Mouse (Mus musculus) intestine, embryonic 16.5 days (tissue): ENCODE measurements around the gene Kcnj9. TPM values are rescaled to one million over a fixed set of nuclear protein-coding genes. Genes with fewer than 3 reads are reported as not detected.
A peak's percentile ranks its signal among the peaks of the same experiment; 100 is the strongest.

ENCODE experiments used
- ATAC-seq: fragments of 200-750 bp; cut with Nextera tagmentation; 2 replicates; pipeline ENCODE4 v1.8.0; 2017; ENCODE audit warnings: moderate TSS enrichment, moderate library complexity
- H3K27ac ChIP-seq: fragments of 300-500 bp; sonication (generic); 2 replicates; pipeline ENCODE4 v1.5.1; 2014; ENCODE audit warnings: mild to moderate bottlenecking, low read length
- H3K27me3 ChIP-seq: fragments of 300-500 bp; sonication (generic); replicated peaks from 2 replicates; pipeline ENCODE4 v1.6.1; 2014; ENCODE audit warnings: low read length, control low read depth, mixed read lengths; ENCODE audit not compliant: control insufficient read depth, insufficient read depth
- H3K36me3 ChIP-seq: fragments of 300-500 bp; sonication (generic); 2 replicates; pipeline ENCODE4 v1.6.1; 2014; ENCODE audit warnings: low read length, control low read depth; ENCODE audit not compliant: control insufficient read depth, insufficient read depth
- H3K4me1 ChIP-seq: fragments of 300-500 bp; sonication (generic); 2 replicates; pipeline ENCODE4 v1.6.1; 2014; ENCODE audit warnings: low read length, control low read depth, mixed read lengths; ENCODE audit not compliant: control insufficient read depth, insufficient read depth
- H3K4me2 ChIP-seq: fragments of 300-500 bp; sonication (generic); 2 replicates; pipeline ENCODE4 v1.6.1; 2014; ENCODE audit warnings: low read depth, low read length, control low read depth
- H3K4me3 ChIP-seq: fragments of 300-500 bp; sonication (generic); 2 replicates; pipeline ENCODE4 v1.5.1; 2014; ENCODE audit warnings: mild to moderate bottlenecking, low read length
- H3K9ac ChIP-seq: fragments of 300-500 bp; sonication (generic); 2 replicates; pipeline ENCODE4 v1.6.1; 2014; ENCODE audit warnings: low read depth, low read length
- H3K9me3 ChIP-seq: fragments of 300-500 bp; sonication (generic); 2 replicates; pipeline ENCODE4 v1.6.1; 2016; ENCODE audit warnings: low read length, control low read depth; ENCODE audit not compliant: control insufficient read depth
- WGBS: fragments of 180-500 bp; shearing (Covaris S2); extraction: QIAGEN DNeasy Blood & Tissue Kit; methylation state at CpG from one replicate; pipeline ENCODE4 v1.1.7; 2014; 5-methylcytosine and 5-hydroxymethylcytosine counted together
- polyA plus RNA-seq: library from polyadenylated mRNA; unstranded; fragments of >200 nt; fragmentation: Nextera tagmentation; extraction: Ambion mirVana; gene quantifications from 2 replicates; pipeline ENCODE4 v1.2.1, GENCODE M21; 2015

Gene Kcnj9
- polyA plus RNA-seq, 1 experiment from 2014 or later: not detected

DNA sequence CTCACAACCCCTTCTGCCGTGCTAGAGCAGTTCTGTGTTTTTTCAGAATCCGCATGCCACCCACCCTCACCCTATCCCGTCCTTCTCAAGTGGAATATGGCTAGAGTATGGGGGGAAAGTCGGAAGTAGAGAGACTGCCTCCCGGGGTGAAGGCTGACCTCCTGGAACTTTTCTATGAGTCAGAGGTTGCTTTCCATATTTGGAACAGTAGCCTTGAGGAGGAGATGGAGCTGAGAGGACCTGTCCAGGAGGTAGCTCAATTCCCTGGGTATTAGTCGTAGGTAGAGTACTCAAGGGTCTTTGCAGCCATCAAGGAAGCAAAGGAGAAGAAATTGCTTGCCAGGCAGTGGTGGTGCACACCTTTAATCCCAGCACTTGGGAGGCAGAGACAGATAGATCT is 22.9 kb upstream of the Kcnj9 start:
- H3K4me1 ChIP-seq: no peaks in the 10 kb centered on the region
- peaks cover 10% of the 10 kb centered on the region; the same call in 1 of the 2 replicates for H3K27me3 ChIP-seq
- H3K27ac ChIP-seq: no peak overlapping the region
- no peaks in the 10 kb centered on the region for H3K9me3 ChIP-seq
- WGBS: 69% methylated on average over 6 of the region's 6 CpGs
- H3K4me2 ChIP-seq: no peak overlapping the region
- no peaks in the 10 kb centered on the region for H3K36me3 ChIP-seq
- H3K9ac ChIP-seq: no peak overlapping the region
- H3K4me3 ChIP-seq: no peak overlapping the region
- ATAC-seq: no peak

GRCm38 (mm10) chr1:172349916-172350812 is 21.0 kb upstream of the Kcnj9 start:
- no peaks in the 10 kb centered on the region for H3K36me3 ChIP-seq
- no peak overlapping the region for H3K27ac ChIP-seq
- WGBS: 22% methylated on average over 19 of the region's 19 CpGs
- H3K9me3 ChIP-seq: no peaks in the 10 kb centered on the region
- H3K27me3 ChIP-seq: peaks cover 9% of the 10 kb centered on the region; the same call in 1 of the 2 replicates
- no peaks in the 10 kb centered on the region for H3K4me1 ChIP-seq
- no peak overlapping the region for H3K9ac ChIP-seq
- H3K4me3 ChIP-seq: no peak overlapping the region
- ATAC-seq: peak; percentile 69
- H3K4me2 ChIP-seq: no peak overlapping the region

DNA sequence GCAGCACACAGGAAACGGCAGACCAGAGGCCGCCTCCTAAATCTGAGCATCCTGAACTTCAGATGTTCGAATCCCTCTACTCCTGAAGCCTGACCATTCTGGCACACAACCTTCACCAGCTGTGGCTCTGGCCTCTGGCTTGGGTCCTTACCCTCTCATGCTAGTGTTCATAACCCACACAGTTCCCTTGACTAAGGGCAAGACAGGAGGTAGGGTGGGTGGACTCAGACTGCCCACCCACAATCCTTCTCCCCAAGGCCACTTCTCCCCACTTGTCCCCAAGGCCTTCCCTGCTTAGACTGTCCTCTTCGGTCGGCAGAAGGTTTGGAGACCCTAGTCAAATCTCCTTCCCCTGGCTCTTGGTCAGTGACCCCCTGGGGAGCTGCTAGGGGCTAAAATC is 20.4 kb upstream of the Kcnj9 start:
- H3K9ac ChIP-seq: no peak overlapping the region
- WGBS: 70% methylated on average over 5 of the region's 5 CpGs
- ATAC-seq: no peak

GRCm38 (mm10) chr1:172347382-172347781 is 18.3 kb upstream of the Kcnj9 start:
- no peaks in the 10 kb centered on the region for H3K9me3 ChIP-seq
- H3K36me3 ChIP-seq: no peaks in the 10 kb centered on the region
- no peak overlapping the region for H3K4me3 ChIP-seq
- ATAC-seq: no peak
- H3K4me1 ChIP-seq: no peaks in the 10 kb centered on the region
- no peak overlapping the region for H3K4me2 ChIP-seq
- 85% methylated on average over 12 of the region's 12 CpGs for WGBS
- no peak overlapping the region for H3K9ac ChIP-seq
- H3K27ac ChIP-seq: no peak overlapping the region
- H3K27me3 ChIP-seq: peaks cover 16% of the 10 kb centered on the region; the same call in 1 of the 2 replicates

More for the DNA sequence above, 20.4 kb upstream of the Kcnj9 start:
- Histone ChIP-seq H3K4me3 (no peak overlapping the region), H3K27me3 (peaks cover 9% of the 10 kb centered on the region; the same call in 1 of the 2 replicates), H3K9me3 (no peaks in the 10 kb centered on the region), H3K27ac (no peak overlapping the region), H3K4me1 (no peaks in the 10 kb centered on the region), H3K36me3 (no peaks in the 10 kb centered on the region), H3K4me2 (no peak overlapping the region)

DNA sequence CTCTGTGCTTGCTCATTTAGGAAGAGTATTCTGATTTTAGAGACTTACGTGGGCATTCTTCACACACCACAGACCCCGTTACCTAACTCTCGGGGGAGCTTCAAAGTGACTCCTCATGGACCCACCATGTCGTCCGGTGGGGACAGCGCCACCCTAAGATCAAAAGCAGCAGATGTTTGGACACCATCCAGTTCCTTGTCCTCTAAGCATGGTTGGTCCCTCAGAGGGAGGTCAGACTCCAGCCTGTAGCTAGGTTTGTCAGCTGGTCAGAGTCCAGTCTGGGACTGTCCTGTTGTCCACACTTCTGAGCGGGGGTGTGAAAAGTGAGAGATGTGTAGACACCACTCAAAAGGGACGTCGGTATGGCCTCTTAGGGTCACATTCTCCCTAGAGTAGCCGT is 17.6 kb upstream of the Kcnj9 start:
- Histone ChIP-seq H3K9me3 (no peaks in the 10 kb centered on the region), H3K4me3 (no peak overlapping the region), H3K36me3 (no peaks in the 10 kb centered on the region), H3K9ac (no peak overlapping the region), H3K27me3 (peaks cover 22% of the 10 kb centered on the region), H3K4me1 (no peaks in the 10 kb centered on the region), H3K27ac (no peak overlapping the region), H3K4me2 (no peak overlapping the region)
- WGBS: 85% methylated on average over 10 of the region's 10 CpGs
- ATAC-seq: no peak

DNA sequence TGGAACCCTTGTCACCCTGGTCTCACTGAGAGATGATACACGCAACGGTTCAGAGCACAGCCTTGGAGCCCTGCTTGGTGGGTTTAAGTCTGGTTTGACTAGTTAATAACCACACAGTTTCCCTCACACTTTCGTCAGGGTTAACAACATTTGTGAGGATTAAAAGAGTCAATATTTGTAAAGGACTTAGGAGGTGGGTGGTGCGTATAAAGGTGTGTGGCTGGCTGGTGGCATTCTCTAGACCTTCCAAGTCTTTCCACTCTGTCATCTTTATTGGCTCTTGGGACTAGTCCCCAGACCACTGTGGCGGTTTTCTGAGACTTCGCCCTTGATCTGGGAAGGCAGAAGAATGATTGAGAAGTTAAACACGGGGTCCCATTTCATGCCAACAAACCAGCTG is 15.7 kb upstream of the Kcnj9 start:
- 49% methylated on average over 7 of the region's 7 CpGs for WGBS
- Histone ChIP-seq H3K4me1 (peaks cover 11% of the 10 kb centered on the region), H3K9me3 (no peaks in the 10 kb centered on the region), H3K9ac (no peak overlapping the region), H3K36me3 (no peaks in the 10 kb centered on the region), H3K27ac (no peak overlapping the region), H3K4me3 (no peak overlapping the region), H3K4me2 (no peak overlapping the region), H3K27me3 (peaks cover 29% of the 10 kb centered on the region)
- no peak for ATAC-seq

- no peaks in the 10 kb centered on the region for H3K36me3 ChIP-seq
- ATAC-seq: no peak
- H3K4me1 ChIP-seq: peaks cover 11% of the 10 kb centered on the region
- no peak overlapping the region for H3K4me3 ChIP-seq
- no peak overlapping the region for H3K9ac ChIP-seq
- no peak overlapping the region for H3K27ac ChIP-seq
- peaks cover 29% of the 10 kb centered on the region for H3K27me3 ChIP-seq
- H3K9me3 ChIP-seq: no peaks in the 10 kb centered on the region
- H3K4me2 ChIP-seq: no peak overlapping the region
- WGBS: 50% methylated on average over 3 of the region's 3 CpGs
Observed at GRCm38 (mm10) chr1:172343914-172344313, 14.8 kb upstream of the Kcnj9 start.

DNA sequence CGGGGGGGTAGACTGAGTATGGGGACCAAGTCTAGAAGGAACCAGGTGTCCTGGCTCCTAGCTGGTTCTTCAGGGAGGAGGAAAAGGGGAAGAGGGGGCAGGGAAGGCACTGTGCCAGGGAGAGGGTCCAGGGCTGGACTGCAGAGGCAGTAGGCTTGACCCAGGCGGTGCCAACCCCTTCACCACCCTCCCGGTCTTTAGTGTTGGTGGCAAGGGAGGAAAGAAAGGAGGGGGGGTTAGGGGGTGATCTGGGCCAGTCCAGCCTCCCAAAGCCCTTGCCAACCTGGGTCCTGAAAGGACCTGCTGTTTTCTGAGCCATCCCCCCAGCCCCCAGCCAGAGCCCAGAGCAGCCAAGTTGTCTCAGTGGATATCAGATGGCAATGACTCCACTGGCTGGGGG is 13.6 kb upstream of the Kcnj9 start:
- WGBS: 79% methylated on average over 3 of the region's 3 CpGs
- peaks cover 36% of the 10 kb centered on the region for H3K27me3 ChIP-seq
- no peak for ATAC-seq

GRCm38 (mm10) chr1:172341386-172341785 is 12.3 kb upstream of the Kcnj9 start:
- ATAC-seq: peak; percentile 24; the same call in 1 of the 2 replicates
- H3K9ac ChIP-seq: peak overlapping the region; percentile 30
- 9% methylated on average over 10 of the region's 10 CpGs for WGBS

More for the DNA sequence above, 13.6 kb upstream of the Kcnj9 start:
- no peak overlapping the region for H3K27ac ChIP-seq
- peaks cover 11% of the 10 kb centered on the region for H3K4me1 ChIP-seq
- no peak overlapping the region for H3K9ac ChIP-seq
- H3K9me3 ChIP-seq: no peaks in the 10 kb centered on the region
- H3K36me3 ChIP-seq: no peaks in the 10 kb centered on the region
- no peak overlapping the region for H3K4me3 ChIP-seq
- H3K4me2 ChIP-seq: no peak overlapping the region

More at GRCm38 (mm10) chr1:172341386-172341785, 12.3 kb upstream of the Kcnj9 start:
- Histone ChIP-seq H3K4me2 (peak overlapping the region; percentile 79), H3K4me1 (peaks cover 11% of the 10 kb centered on the region), H3K4me3 (peak overlapping the region; percentile 50), H3K27me3 (peaks cover 36% of the 10 kb centered on the region), H3K36me3 (no peaks in the 10 kb centered on the region), H3K27ac (no peak overlapping the region), H3K9me3 (no peaks in the 10 kb centered on the region)
